Mouse (Mus musculus) cerebellum, adult 11-12 months (tissue): Measurements from ENCODE around the gene Dap3.
"Not testable (repeated sequence)": the region's sequence is repeated elsewhere in the genome, so short reads cannot be mapped to it uniquely, and the experiment has no call there.

Experiments used
- DNase-seq: peaks from one replicate; pipeline ENCODE4 v3.0.0; 2022

Dap3 gene

GRCm38 (mm10) chr3:88912585-88912984 is 38.4 kb downstream of the Dap3 start:
- DNase-seq: no peak

GRCm38 (mm10) chr3:88906393-88907159 is 44.4 kb downstream of the Dap3 start:
- no peak for DNase-seq

GRCm38 (mm10) chr3:88905741-88906140 is 45.2 kb downstream of the Dap3 start:
- DNase-seq: no peak

- no peak for DNase-seq
Measured at GRCm38 (mm10) chr3:88905209-88905608, 45.8 kb downstream of the Dap3 start.

GRCm38 (mm10) chr3:88904803-88905202 is 46.2 kb downstream of the Dap3 start:
- no peak for DNase-seq

- DNase-seq: not testable (repeated sequence)
Measured at GRCm38 (mm10) chr3:88893011-88893410, 58.0 kb downstream of the Dap3 start.

- DNase-seq: not testable (repeated sequence)
Measured at GRCm38 (mm10) chr3:88882536-88882935, 68.4 kb downstream of the Dap3 start.
